Mouse (Mus musculus) forebrain, embryonic 16.5 days (tissue): ENCODE measurements around the gene Prdx3. TPM values are rescaled to one million over a fixed set of nuclear protein-coding genes. Genes with fewer than 3 reads are reported as not detected.

Experiments used
- polyA plus RNA-seq: library from polyadenylated mRNA; unstranded; fragments of >200 nt; fragmentation: Nextera tagmentation; extraction: Ambion mirVana; gene quantifications from 2 replicates; pipeline ENCODE4 v1.2.1, GENCODE M21; 2015

Prdx3 gene
- polyA plus RNA-seq, 1 experiment from 2014 or later: 73.0 TPM

Other genes starting within 250 kb of the Prdx3 start
- 11.5 and 13.0 TPM in 2 replicates for gene Nanos1, start 118.6 kb downstream of the Prdx3 start, polyA plus RNA-seq
- gene Eif3a, start 83.9 kb downstream of the Prdx3 start, polyA plus RNA-seq: 123 and 125 TPM in 2 replicates
- gene Fam45a, start 63.0 kb downstream of the Prdx3 start, polyA plus RNA-seq: 42.9 and 43.6 TPM in 2 replicates
- gene Sfxn4, start 13.1 kb downstream of the Prdx3 start, polyA plus RNA-seq: 9.8 and 10.6 TPM in 2 replicates
- 2.4 and 2.9 TPM in 2 replicates for gene Grk5, start 15.2 kb upstream of the Prdx3 start, polyA plus RNA-seq